9 mouse cellular contexts compared by ENCODE assay signal in genomic region chr11:98587684-98588546, GRCm38 (mm10). TPM values are rescaled to one million over a fixed set of nuclear protein-coding genes. Genes with fewer than 3 reads are reported as not detected.
DNase-seq lines count a peak whose midpoint lies in the region; ATAC-seq and TF ChIP-seq lines count a peak whose summit lies in the region.
"Had no signal": no experiment of that assay in that cellular context is flagged by ENCODE, and none has a peak within 500 bp of the region (broad histone marks: within the 10 kb centered on the region; RNA-seq: fewer than 3 reads in every experiment).

No protein-coding gene starts in this region.

- peaks cover 21 to 43% of the 10 kb centered on the region in 2 experiments for H3K4me1 ChIP-seq in CH12.LX (ENCODE audit: control insufficient read depth in 1 of 2, insufficient read depth in 2 of 2)
- H3K4me1 ChIP-seq in brown adipose tissue, adult 24 weeks (ENCODE audit: control insufficient read depth, insufficient read depth, insufficient read length, low read length), result peaks cover 5% of the 10 kb centered on the region
- H3K4me1 ChIP-seq in forebrain, embryonic 10.5 days, result peaks cover 53% of the 10 kb centered on the region
- peaks cover 39% of the 10 kb centered on the region for H3K4me1 ChIP-seq in heart, postnatal 0 days (ENCODE audit: control insufficient read depth, insufficient read depth)
- peaks cover 75% of the 10 kb centered on the region for H3K4me1 ChIP-seq in liver, embryonic 13.5 days (replicated peaks)
- H3K4me1 ChIP-seq in stomach, embryonic 16.5 days (ENCODE audit: control insufficient read depth, insufficient read depth, low read length), result peaks cover 31% of the 10 kb centered on the region

- dilution Hi-C loops in CH12.LX (cut with MboI; ENCODE audit: extremely low pct_ligation_motif_present, extremely low pct_unique_long_range_greater_than_20kb, low sequenced_read_pairs), result no loop called here

- no peak for TF ChIP-seq EP300 in CH12.LX (IDR thresholded peaks at IDR 0.05; ENCODE audit: low read length)
- peak; percentile 66; the same call in 1 of the 2 replicates for TF ChIP-seq EP300 in heart, postnatal 0 days (IDR thresholded peaks at IDR 0.05; ENCODE audit: low read depth)

- peaks cover 29% of the 10 kb centered on the region for H3K27me3 ChIP-seq in CH12.LX (replicated peaks)
- H3K27me3 ChIP-seq in forebrain, embryonic 10.5 days (ENCODE audit: poor library complexity, severe bottlenecking), result peaks cover 21% of the 10 kb centered on the region
- no peaks in the 10 kb centered on the region for H3K27me3 ChIP-seq in heart, postnatal 0 days (ENCODE audit: control insufficient read depth, insufficient read depth, low read length)
- H3K27me3 ChIP-seq in liver, embryonic 13.5 days, result peaks cover 9% of the 10 kb centered on the region; the same call in 1 of the 2 replicates
- no peaks in the 10 kb centered on the region for H3K27me3 ChIP-seq in stomach, embryonic 16.5 days (ENCODE audit: control insufficient read depth, insufficient read depth, low read length)

- H3K4me3 ChIP-seq in CH12.LX (replicated peaks in 1 of 3; ENCODE audit: low read depth in 2 of 3, low read length in 2 of 3, poor library complexity in 1 of 3), result peak overlapping the region; percentile 61 to 95 (median 71)
- peak overlapping the region; percentile 64 for H3K4me3 ChIP-seq in brown adipose tissue, adult 24 weeks (ENCODE audit: insufficient read depth, low read depth, low read length)
- H3K4me3 ChIP-seq in forebrain, embryonic 10.5 days, result peak overlapping the region; percentile 92
- peak overlapping the region; percentile 79 for H3K4me3 ChIP-seq in heart, postnatal 0 days (ENCODE audit: low read depth, low read length)
- H3K4me3 ChIP-seq in liver, embryonic 13.5 days (replicated peaks), result peak overlapping the region; percentile 90
- peak overlapping the region; percentile 95 for H3K4me3 ChIP-seq in stomach, embryonic 16.5 days (replicated peaks; ENCODE audit: low read length)

- H3K27ac ChIP-seq in CH12.LX (ENCODE audit: insufficient read depth, low read depth), result peak overlapping the region; percentile 35
- H3K27ac ChIP-seq in brown adipose tissue, adult 24 weeks (replicated peaks; ENCODE audit: low read depth, low read length), result peak overlapping the region; percentile 92
- peak overlapping the region; percentile 91 for H3K27ac ChIP-seq in forebrain, embryonic 10.5 days
- peak overlapping the region; percentile 92 for H3K27ac ChIP-seq in heart, postnatal 0 days (ENCODE audit: low read depth)
- peak overlapping the region; percentile 100 for H3K27ac ChIP-seq in liver, embryonic 13.5 days
- H3K27ac ChIP-seq in stomach, embryonic 16.5 days (ENCODE audit: low read length), result peak overlapping the region; percentile 94

- DNase-seq in CH12.LX (ENCODE audit: extremely low read depth), result peak; percentile 92
- peak; percentile 52 for DNase-seq in forebrain, embryonic 10.5 days (ENCODE audit: extremely low spot score, low spot score)
- DNase-seq in heart, postnatal 0 days (ENCODE audit: low spot score), result peak; percentile 95
- DNase-seq in kidney, postnatal 25 days, result peak; percentile 75 to 88
- DNase-seq in liver, embryonic 13.5 days, result peak; percentile 77
- DNase-seq in naive thymus-derived CD4-positive, alpha-beta T cell, adult 2 months (ENCODE audit: low read depth), result peak; percentile 79

- H3K79me2 ChIP-seq in CH12.LX (replicated peaks; ENCODE audit: control insufficient read depth, extremely low read depth, insufficient read depth, poor library complexity, severe bottlenecking), result peaks cover 17% of the 10 kb centered on the region

- H3K9ac ChIP-seq in CH12.LX (ENCODE audit: insufficient read depth, low read depth), result peak overlapping the region; percentile 71
- H3K9ac ChIP-seq in heart, postnatal 0 days (replicated peaks; ENCODE audit: low read depth, low read length), result 0 out of 2 replicates have a peak overlapping the region, but pooled peaks have one; percentile 24
- H3K9ac ChIP-seq in liver, embryonic 13.5 days, result peak overlapping the region; percentile 94
- H3K9ac ChIP-seq in stomach, embryonic 16.5 days (ENCODE audit: low read length), result peak overlapping the region; percentile 96

- in situ Hi-C loops in CH12.LX (cut with MboI; ENCODE audit: low pct_ligation_motif_present, low pct_unique_long_range_greater_than_20kb, low sequenced_read_pairs), result loop anchor here (5.0 kb wide), 1 partner anchor 36 kb away; the partner anchor contains the start of gene Zpbp2

- WGBS in forebrain, embryonic 10.5 days, result 5% methylated on average over 20 of the region's 20 CpGs
- WGBS in heart, postnatal 0 days, result 4% methylated on average over 20 of the region's 20 CpGs
- 5% methylated on average over 20 of the region's 20 CpGs for WGBS in liver, embryonic 13.5 days (ENCODE audit: insufficient replicate concordance)
- 5% methylated on average over 20 of the region's 20 CpGs for WGBS in stomach, embryonic 16.5 days

- H3K36me3 ChIP-seq in CH12.LX (replicated peaks in 1 of 2; ENCODE audit: control insufficient read depth in 1 of 2, insufficient read depth in 1 of 2, low read length in 1 of 2), result peaks cover 10 to 23% of the 10 kb centered on the region in 2 experiments
- H3K36me3 ChIP-seq in forebrain, embryonic 10.5 days (replicated peaks), result peaks cover 13% of the 10 kb centered on the region
- peaks cover 5% of the 10 kb centered on the region for H3K36me3 ChIP-seq in heart, postnatal 0 days (replicated peaks; ENCODE audit: control insufficient read depth, insufficient read depth, low read length)
- H3K36me3 ChIP-seq in liver, embryonic 13.5 days, result peaks cover 7% of the 10 kb centered on the region
- no peaks in the 10 kb centered on the region for H3K36me3 ChIP-seq in stomach, embryonic 16.5 days (ENCODE audit: control insufficient read depth, insufficient read depth, low read length)

- no peaks in the 10 kb centered on the region for H3K9me3 ChIP-seq in CH12.LX (replicated peaks; ENCODE audit: low read length)
- no peaks in the 10 kb centered on the region for H3K9me3 ChIP-seq in forebrain, embryonic 10.5 days
- no peaks in the 10 kb centered on the region for H3K9me3 ChIP-seq in heart, postnatal 0 days (replicated peaks; ENCODE audit: control insufficient read depth, low read length)
- no peaks in the 10 kb centered on the region for H3K9me3 ChIP-seq in liver, embryonic 13.5 days (replicated peaks)
- H3K9me3 ChIP-seq in stomach, embryonic 16.5 days (replicated peaks; ENCODE audit: control insufficient read depth, low read length), result no peaks in the 10 kb centered on the region

- no peak for TF ChIP-seq CTCF in CH12.LX (conservative IDR thresholded peaks at IDR 0.05 in 1 of 2, IDR thresholded peaks at IDR 0.05 in 1 of 2; ENCODE audit: low read depth in 2 of 2, low read length in 2 of 2)
- no peak for TF ChIP-seq CTCF in heart, postnatal 0 days (IDR thresholded peaks at IDR 0.05; ENCODE audit: low read depth)

- TF ChIP-seq POLR2A in CH12.LX (IDR thresholded peaks at IDR 0.05; ENCODE audit: low read depth, low read length), result no peak; the same call in 1 of the 2 replicates

- peak overlapping the region; percentile 72 for H3K4me2 ChIP-seq in CH12.LX (ENCODE audit: insufficient read depth, low read depth, poor library complexity, severe bottlenecking)
- peak overlapping the region; percentile 78 for H3K4me2 ChIP-seq in heart, postnatal 0 days (ENCODE audit: low read depth, low read length)
- H3K4me2 ChIP-seq in liver, embryonic 13.5 days, result peak overlapping the region; percentile 85
- peak overlapping the region; percentile 87 for H3K4me2 ChIP-seq in stomach, embryonic 16.5 days (ENCODE audit: low read depth, low read length)

- no peak for TF ChIP-seq RAD21 in CH12.LX (IDR thresholded peaks at IDR 0.05; ENCODE audit: low read depth, low read length)

- ATAC-seq in heart, postnatal 0 days (ENCODE audit: insufficient read depth, low read depth), result peak; percentile 66
- peak; percentile 66 for ATAC-seq in liver, embryonic 13.5 days (ENCODE audit: low read depth)
- ATAC-seq in stomach, embryonic 16.5 days (ENCODE audit: insufficient read depth, low FRiP score), result peak; percentile 75

RNA-seq across cellular contexts. Expression of gene Ormdl3, which starts 0.7 kb away (rescaled TPM):
- total RNA-seq in CH12.LX (2012; rRNA removed) (45.1 and 49.7 TPM in 2 replicates), CH12.LX (2014; rRNA removed) (30.6 and 32.9 TPM in 2 replicates)
- 32.5 and 34.9 TPM in 2 replicates for polyA plus RNA-seq in CH12.LX (2012; ENCODE audit: insufficient read length, low read depth)
- 276 and 329 TPM in 2 replicates for polyA plus RNA-seq in brown adipose tissue, adult 24 weeks (2012; ENCODE audit: insufficient read depth, insufficient read length, missing spikeins)
- polyA plus RNA-seq in forebrain, embryonic 10.5 days (2016; fragmentation: Nextera tagmentation; extraction: Ambion mirVana), result 62.8 and 65.6 TPM in 2 replicates
- 36.1 and 44.8 TPM in 2 replicates for total RNA-seq in heart, postnatal 0 days (2014; rRNA removed; ENCODE audit: low replicate concordance)
- 49.4 and 50.2 TPM in 2 replicates for polyA plus RNA-seq in heart, postnatal 0 days (2015; fragmentation: Nextera tagmentation; extraction: Ambion mirVana)
- 41.5 and 41.7 TPM in 2 replicates for polyA plus RNA-seq in liver, embryonic 13.5 days (2015; fragmentation: Nextera tagmentation; extraction: Ambion mirVana)
- polyA plus RNA-seq in stomach, embryonic 16.5 days (2015; fragmentation: Nextera tagmentation; extraction: Ambion mirVana), result 56.8 and 61.0 TPM in 2 replicates

RNA-seq across cellular contexts. Expression of gene Lrrc3c, which starts 10.2 kb away (rescaled TPM):
- total RNA-seq in CH12.LX (2012; rRNA removed), result not detected in 2 replicates
- not detected in 2 replicates for total RNA-seq in CH12.LX (2014; rRNA removed)
- not detected in 2 replicates for polyA plus RNA-seq in CH12.LX (2012; ENCODE audit: insufficient read length, low read depth)
- polyA plus RNA-seq in brown adipose tissue, adult 24 weeks (2012; ENCODE audit: insufficient read depth, insufficient read length, missing spikeins), result not detected in 2 replicates
- not detected in 2 replicates for polyA plus RNA-seq in forebrain, embryonic 10.5 days (2016; fragmentation: Nextera tagmentation; extraction: Ambion mirVana)
- total RNA-seq in heart, postnatal 0 days (2014; rRNA removed; ENCODE audit: low replicate concordance), result not detected in 2 replicates
- not detected in 2 replicates for polyA plus RNA-seq in heart, postnatal 0 days (2015; fragmentation: Nextera tagmentation; extraction: Ambion mirVana)
- not detected in 2 replicates for polyA plus RNA-seq in liver, embryonic 13.5 days (2015; fragmentation: Nextera tagmentation; extraction: Ambion mirVana)
- not detected in 2 replicates for polyA plus RNA-seq in stomach, embryonic 16.5 days (2015; fragmentation: Nextera tagmentation; extraction: Ambion mirVana)
- total RNA-seq: gastrocnemius, postnatal 4 days had no signal

RNA-seq across cellular contexts. Expression of gene Zpbp2, which starts 37.0 kb away (rescaled TPM):
- total RNA-seq in CH12.LX (2012; rRNA removed), result 3.1 and 3.9 TPM in 2 replicates
- total RNA-seq in CH12.LX (2014; rRNA removed), result 3.2 and 5.0 TPM in 2 replicates
- polyA plus RNA-seq in CH12.LX (2012; ENCODE audit: insufficient read length, low read depth), result 3.0 and 3.7 TPM in 2 replicates
- polyA plus RNA-seq in brown adipose tissue, adult 24 weeks (2012; ENCODE audit: insufficient read depth, insufficient read length, missing spikeins), result 2.2 and 2.3 TPM in 2 replicates
- 0.26 and 0.66 TPM in 2 replicates for polyA plus RNA-seq in forebrain, embryonic 10.5 days (2016; fragmentation: Nextera tagmentation; extraction: Ambion mirVana)
- not detected in 2 replicates for total RNA-seq in heart, postnatal 0 days (2014; rRNA removed; ENCODE audit: low replicate concordance)
- 0.14 and 0.23 TPM in 2 replicates for polyA plus RNA-seq in heart, postnatal 0 days (2015; fragmentation: Nextera tagmentation; extraction: Ambion mirVana)
- 0.45 and 0.58 TPM in 2 replicates for polyA plus RNA-seq in liver, embryonic 13.5 days (2015; fragmentation: Nextera tagmentation; extraction: Ambion mirVana)
- 0.18 and 0.19 TPM in 2 replicates for polyA plus RNA-seq in stomach, embryonic 16.5 days (2015; fragmentation: Nextera tagmentation; extraction: Ambion mirVana)
- total RNA-seq: gastrocnemius, postnatal 4 days had no signal

RNA-seq across cellular contexts. Expression of gene Gm12355, which starts 37.5 kb away (rescaled TPM):
- 1.8 and 2.0 TPM in 2 replicates for total RNA-seq in CH12.LX (2012; rRNA removed)
- total RNA-seq in CH12.LX (2014; rRNA removed), result 24.2 and 26.0 TPM in 2 replicates
- polyA plus RNA-seq in CH12.LX (2012; ENCODE audit: insufficient read length, low read depth), result 3.0 and 9.8 TPM in 2 replicates
- polyA plus RNA-seq in brown adipose tissue, adult 24 weeks (2012; ENCODE audit: insufficient read depth, insufficient read length, missing spikeins), result 5.2 and 8.8 TPM in 2 replicates
- 1.4 and 1.5 TPM in 2 replicates for polyA plus RNA-seq in forebrain, embryonic 10.5 days (2016; fragmentation: Nextera tagmentation; extraction: Ambion mirVana)
- 0.15 and 0.19 TPM in 2 replicates for total RNA-seq in heart, postnatal 0 days (2014; rRNA removed; ENCODE audit: low replicate concordance)
- 0.23 and 0.26 TPM in 2 replicates for polyA plus RNA-seq in heart, postnatal 0 days (2015; fragmentation: Nextera tagmentation; extraction: Ambion mirVana)
- polyA plus RNA-seq in liver, embryonic 13.5 days (2015; fragmentation: Nextera tagmentation; extraction: Ambion mirVana), result 0.53 and 0.90 TPM in 2 replicates
- 0.39 and 1.6 TPM in 2 replicates for polyA plus RNA-seq in stomach, embryonic 16.5 days (2015; fragmentation: Nextera tagmentation; extraction: Ambion mirVana)

RNA-seq across cellular contexts. Expression of gene Gsdma3, which starts 38.2 kb away (rescaled TPM):
- not detected in 2 replicates for total RNA-seq in CH12.LX (2012; rRNA removed)
- total RNA-seq in CH12.LX (2014; rRNA removed), result not detected in 2 replicates
- not detected in 2 replicates for polyA plus RNA-seq in CH12.LX (2012; ENCODE audit: insufficient read length, low read depth)
- polyA plus RNA-seq in brown adipose tissue, adult 24 weeks (2012; ENCODE audit: insufficient read depth, insufficient read length, missing spikeins), result not detected in 2 replicates
- polyA plus RNA-seq in forebrain, embryonic 10.5 days (2016; fragmentation: Nextera tagmentation; extraction: Ambion mirVana), result not detected in 2 replicates
- total RNA-seq in heart, postnatal 0 days (2014; rRNA removed; ENCODE audit: low replicate concordance), result not detected in 2 replicates
- polyA plus RNA-seq in heart, postnatal 0 days (2015; fragmentation: Nextera tagmentation; extraction: Ambion mirVana), result not detected in 2 replicates
- not detected in 2 replicates for polyA plus RNA-seq in liver, embryonic 13.5 days (2015; fragmentation: Nextera tagmentation; extraction: Ambion mirVana)
- not detected in 2 replicates for polyA plus RNA-seq in stomach, embryonic 16.5 days (2015; fragmentation: Nextera tagmentation; extraction: Ambion mirVana)

Comparison
In these comparisons a context has a peak if more than half of its experiments do, and no peak if none do; other contexts are left out.
1. Peak in every context shown above with its lines: DNase-seq, ATAC-seq, H3K4me3 ChIP-seq and H3K27ac ChIP-seq.
2. H3K27ac ChIP-seq: peak in every context shown above with its lines; median percentile 100 in liver, embryonic 13.5 days; 94 in stomach, embryonic 16.5 days; 92 in brown adipose tissue, adult 24 weeks; 92 in heart, postnatal 0 days; 91 in forebrain, embryonic 10.5 days; 35 in CH12.LX.
3. H3K9ac ChIP-seq: peak in every context shown above with its lines; median percentile 96 in stomach, embryonic 16.5 days; 94 in liver, embryonic 13.5 days; 71 in CH12.LX; 24 in heart, postnatal 0 days.